Mouse (Mus musculus) kidney, adult 11 months (tissue): ENCODE measurements around the gene Crybg3.

Source experiments
- DNase-seq: peaks from one replicate; pipeline ENCODE4 v3.0.0; 2022

Crybg3 gene

DNA sequence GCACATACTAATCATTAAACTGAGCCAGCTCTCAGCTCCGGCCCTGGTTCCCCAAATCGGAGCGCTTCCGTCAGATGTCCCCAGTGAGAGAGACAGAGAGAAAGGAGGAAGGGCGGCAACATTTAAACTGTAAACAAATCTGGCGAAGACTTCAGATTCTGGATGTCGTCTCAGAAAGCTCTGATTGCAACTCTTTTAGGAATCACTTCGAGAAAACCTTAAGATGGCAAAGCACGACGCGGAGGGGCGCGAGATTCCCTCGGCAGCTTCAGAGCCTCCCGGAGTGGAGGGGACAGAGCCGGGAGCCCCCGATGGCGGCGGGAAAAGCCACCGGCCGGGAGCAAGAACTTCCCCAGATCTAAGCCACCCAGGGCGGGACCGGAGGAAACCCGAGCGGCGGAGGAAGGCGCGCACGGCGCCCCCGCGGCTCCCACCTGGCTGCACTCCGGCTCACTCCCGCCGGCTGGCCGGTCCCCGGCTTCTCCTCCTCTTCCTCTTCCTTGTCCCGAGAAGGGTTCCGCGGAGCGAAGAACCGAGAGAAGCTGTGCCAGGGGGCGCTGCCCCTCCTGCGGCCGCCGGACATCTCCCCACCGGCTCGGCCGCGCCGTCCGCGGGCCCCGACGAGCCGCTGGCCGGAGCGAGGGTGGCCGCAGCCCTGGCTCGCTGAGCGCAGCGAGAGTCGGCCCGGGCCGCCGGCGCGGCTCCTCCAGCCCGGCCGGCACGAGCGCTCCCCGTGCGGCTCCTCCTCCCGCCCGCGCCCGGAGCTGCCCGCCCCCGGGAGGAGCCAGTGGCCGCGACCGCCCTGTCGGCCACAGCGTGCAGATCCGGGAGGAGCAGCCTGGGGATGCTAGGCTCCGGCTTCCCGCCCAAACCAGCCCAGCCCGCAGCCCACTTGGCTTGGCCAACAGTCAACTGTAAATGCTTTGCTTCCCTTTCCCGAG lies at the start of gene Crybg3:
Gene Crybg3, minus strand, starts transcription at position 669 of the 941 bp plus-strand sequence.
- DNase-seq: peak; percentile 80

DNA sequence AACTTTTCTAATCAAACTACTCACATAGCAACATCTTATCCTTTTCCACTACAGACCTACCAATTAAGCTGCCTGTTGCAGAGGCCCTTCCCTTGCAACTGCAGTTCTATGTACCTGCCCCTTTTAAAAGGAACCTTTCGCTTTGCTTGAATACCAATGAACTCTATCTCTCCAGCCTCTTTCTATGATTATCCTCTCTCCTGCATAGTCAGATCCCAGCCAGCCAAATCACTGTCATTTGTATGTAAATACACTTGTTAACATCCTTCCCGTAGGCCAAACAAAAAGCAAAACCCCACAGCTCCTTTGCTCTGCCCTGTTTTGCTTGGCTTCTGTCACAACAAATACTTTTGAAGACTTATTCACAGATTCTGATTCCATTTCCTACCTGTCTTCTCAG lies 43.0 kb upstream of the Crybg3 start:
- no peak for DNase-seq

DNA sequence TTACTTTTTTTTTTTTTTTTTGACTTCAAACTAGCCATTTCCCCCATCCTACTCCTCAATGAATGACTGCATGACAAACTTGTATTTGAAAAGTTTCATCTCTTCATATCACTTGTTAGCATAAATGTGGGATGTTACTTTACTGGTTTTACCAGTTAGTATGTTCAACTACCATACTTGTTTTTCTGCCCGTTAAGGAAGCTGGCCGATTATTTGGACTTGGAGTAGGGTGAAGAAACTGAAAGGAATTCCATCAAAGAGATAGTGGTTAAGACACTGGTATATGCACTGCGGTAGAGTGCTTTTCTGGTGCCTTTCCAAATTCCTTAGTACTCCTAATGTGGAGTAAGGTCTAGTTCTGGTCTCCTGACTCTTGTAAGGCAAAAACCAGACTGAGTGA lies 39.2 kb upstream of the Crybg3 start:
- no peak for DNase-seq

DNA sequence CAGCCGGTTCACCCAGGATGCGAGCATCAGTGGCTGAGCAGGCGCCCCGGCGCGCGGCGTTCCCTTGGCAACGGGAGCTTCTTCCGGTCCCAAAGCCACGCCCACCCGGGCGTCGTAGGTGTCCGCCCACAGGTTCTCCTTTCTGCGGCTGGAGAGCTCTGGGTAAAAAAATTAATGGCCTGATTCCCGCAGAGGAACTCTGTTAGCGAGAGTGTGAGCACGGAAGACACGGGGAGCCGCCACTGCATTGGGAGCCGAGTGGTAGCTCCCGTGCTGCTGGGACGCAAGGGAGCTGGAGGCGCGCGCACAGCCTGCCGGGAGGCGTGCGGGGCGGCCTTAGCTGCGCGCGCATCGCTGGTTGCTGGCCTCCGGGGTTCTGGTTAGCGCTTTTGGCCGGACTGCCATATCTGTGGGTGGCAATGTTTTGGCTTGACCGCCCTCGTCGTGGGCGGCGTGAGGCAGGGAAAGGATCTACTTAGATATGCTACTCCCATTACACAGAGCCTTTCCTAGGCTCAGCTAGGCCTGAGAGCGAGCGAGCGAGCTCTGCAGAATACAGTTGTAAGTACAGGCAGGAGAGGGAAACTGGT lies 38.4 kb upstream of the Crybg3 start, which contains the start of gene Arl6:
Gene Arl6, minus strand, starts transcription at position 290 of the 590 bp plus-strand sequence.
- DNase-seq: peak; percentile 93

DNA sequence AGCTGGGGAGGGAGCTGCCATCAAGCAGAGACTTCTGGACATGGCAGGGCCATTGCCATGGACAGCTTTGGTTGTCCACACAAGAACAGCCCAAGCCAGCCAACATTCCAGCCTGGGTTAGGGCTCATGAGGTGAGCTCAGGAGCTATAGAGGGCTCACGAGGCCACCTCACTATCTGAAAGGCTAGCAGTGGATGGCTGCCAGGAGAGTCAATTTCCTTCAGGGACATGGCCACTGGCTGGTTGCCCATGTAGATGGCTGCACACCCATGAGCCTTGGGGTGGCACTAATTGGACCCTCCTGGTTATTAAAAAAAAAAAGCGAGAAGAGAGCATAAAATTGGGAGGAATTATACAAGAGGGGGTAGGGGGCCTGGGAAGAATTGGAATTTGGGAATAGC lies 33.8 kb upstream of the Crybg3 start:
- DNase-seq: no peak

DNA sequence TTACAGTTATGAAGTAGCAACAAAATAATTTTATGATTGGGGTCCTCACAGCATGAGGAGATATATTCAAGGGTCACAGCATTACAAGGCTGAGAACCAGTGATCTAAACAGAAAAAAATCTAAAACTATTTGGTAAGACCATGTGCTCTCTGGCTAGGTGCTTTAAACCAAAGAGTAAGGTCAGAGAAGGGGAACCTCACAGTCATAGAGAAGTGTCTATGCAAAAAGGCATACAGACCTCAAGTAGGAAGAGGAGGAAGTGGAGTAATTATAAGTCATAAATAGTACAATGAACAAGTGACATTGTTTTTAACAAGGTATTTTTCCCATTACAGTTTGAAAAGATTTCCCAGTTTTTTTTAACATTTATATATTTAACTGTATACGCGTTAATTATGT lies 20.8 kb upstream of the Crybg3 start:
- no peak for DNase-seq

DNA sequence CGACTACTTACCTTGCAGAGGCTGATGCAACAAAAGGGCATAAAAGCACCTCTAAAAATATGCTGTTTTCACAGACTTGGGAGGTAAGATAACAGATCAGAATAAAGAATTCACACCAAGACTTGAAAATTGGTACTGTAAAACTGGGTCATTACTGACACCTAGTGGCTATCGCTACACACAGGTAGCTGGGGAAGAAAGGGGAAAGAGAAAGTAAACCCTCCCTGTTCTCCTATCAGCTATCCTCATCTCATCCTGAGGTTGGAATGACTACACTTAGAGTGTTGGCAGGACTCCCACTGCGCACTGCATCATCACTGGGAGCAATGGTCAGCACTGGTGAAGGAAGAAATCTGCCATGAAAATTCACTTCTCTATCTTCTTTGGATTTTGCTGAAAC lies 16.4 kb upstream of the Crybg3 start:
- peak; percentile 16 for DNase-seq

DNA sequence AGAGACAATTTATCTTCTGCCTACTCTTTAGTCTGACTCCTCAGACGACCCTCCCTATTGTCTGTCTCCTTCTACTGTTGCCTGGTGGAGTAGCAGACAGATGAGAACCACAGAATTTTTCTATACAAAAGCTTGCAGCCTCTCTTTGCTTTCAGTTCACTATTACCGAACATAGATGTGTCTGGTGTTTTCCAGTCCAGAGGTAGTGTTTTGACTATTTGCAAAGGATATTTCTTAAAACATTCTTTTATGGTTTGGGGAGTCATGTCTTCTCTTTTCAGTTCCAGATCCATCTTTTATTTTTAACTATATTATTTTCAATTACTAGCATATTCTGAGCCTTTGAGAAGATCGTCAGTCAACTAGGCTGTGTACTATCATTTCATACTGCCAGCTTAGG lies 14.9 kb upstream of the Crybg3 start:
- DNase-seq: no peak

DNA sequence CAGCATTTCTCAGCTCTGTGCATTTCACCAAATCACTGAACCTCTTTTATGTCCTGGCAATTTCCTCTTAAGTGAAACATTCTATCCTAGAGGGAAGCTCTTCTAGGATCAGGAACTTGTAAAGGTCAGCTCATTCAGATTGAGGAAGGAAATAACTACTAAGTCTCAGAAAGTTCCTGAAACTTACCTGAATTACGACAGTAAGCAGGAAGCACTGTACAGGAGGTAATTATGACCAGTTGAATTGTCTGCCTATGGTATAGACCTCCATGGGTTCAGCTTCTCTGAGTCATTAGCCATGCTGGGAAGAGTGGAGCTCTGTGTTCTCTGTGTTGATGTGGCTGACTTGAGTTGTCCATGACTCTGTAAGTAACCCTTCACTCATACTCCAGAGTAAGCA lies 10.0 kb upstream of the Crybg3 start:
- no peak for DNase-seq

DNA sequence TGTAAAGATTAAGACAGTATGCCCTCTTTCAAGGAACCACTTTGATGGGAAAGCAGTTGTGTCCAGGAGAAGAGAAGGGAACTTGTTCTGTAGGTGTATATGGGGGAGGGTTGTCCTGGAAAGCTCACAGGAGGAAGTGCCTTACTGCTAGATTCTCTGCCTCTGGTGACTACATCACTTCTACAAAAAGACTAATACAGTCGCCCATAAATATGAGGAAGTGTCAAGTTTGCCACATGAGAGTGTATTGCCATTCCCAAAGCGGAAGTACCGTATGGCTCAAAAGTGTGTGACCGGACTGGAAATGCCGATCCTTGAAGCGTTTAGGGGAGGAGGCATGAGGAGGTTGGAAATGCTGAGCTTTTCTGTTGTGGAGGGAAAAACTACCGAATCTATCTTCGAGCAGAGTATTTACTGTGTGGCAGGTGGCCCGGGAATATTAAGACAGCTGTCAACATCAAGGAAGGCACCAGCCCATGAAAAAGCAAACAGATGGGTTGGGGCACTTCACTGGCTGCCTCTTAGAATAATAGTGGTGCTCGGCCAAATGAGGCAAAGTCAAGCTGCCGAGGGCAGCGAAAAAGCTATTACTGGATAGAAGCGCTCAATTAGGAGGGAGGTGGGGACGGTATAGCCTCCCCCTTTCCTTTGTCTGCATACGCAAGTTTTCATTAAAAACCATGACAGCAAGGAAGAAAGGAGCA lies 3.5 kb upstream of the Crybg3 start:
- no peak for DNase-seq

DNA sequence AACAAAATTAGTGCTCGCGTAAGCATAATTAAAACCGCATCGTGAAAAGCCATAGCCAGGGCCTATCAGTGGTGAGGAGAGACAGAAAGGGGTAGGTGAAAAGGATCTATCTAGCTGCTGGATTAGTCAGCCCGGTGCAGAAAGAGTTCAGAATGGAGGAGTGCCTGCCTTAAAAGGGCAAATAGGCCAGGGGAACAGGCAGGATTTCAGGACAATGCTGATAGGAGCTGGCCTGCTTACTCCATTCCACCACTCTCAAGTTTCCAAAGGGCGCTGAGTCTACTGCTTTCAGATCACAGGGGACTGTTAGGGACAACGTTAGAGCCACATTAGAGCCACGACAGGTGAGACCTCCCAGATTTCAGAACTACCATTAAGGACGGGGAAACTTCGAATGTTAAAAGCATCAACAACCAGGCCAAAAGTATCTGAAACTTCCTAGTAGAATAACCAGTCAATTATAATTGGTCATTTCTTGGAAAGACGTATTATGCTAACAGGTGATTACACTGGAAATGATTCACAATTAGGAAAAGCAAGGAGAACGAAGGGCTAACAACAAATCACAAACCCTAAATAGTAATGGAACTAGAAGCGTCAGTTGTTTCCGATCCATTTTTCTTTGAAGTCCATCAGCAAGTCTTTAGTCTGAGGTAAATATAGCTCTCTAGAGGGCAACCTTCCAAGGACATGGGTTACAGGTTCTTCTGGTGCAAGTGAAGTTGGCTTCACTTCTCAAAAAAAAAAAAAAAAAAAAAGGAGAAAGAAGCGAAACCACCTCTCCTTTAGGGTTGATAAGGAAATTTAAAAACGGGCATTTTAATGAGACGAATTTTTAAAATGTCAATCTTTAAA lies 1.1 kb downstream of the Crybg3 start:
- no peak for DNase-seq

DNA sequence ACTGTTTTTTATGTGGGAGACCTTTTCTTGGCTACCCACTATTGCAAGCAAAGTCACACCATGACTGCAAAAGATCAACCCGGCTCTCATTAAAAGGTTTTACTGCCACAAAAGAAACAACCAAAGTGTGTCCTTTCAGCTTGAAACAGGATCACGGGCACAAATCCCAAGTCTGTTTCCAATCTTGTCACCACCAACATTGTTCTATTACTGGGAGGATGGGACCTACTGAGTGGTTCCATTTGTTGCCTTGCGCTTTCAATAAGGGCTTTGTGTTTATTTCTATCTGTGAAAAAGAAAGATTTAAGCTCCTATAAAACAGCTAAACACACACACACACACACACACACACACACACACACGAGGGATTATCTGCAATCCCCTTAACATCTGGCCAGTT lies 1.8 kb downstream of the Crybg3 start:
- DNase-seq: no peak

DNA sequence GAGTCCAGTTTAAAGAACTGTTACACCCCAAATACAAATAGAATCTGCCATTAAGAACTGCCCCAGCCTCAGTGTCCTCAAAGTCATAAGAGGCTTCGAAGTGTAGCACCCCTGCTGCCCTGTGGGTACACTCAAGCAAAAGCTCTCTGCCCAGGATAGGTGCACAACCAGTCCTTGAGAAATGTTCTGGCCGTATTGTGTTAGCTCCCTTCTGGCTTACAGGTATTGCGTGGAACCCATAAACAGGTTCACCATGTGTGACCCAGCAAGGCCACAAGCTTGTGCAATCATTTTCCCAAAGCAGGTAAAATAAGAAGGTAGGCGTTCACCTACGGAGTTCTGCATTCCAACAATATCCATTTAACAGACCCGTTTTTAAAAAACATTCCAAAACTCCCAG lies 3.5 kb downstream of the Crybg3 start:
- no peak for DNase-seq

DNA sequence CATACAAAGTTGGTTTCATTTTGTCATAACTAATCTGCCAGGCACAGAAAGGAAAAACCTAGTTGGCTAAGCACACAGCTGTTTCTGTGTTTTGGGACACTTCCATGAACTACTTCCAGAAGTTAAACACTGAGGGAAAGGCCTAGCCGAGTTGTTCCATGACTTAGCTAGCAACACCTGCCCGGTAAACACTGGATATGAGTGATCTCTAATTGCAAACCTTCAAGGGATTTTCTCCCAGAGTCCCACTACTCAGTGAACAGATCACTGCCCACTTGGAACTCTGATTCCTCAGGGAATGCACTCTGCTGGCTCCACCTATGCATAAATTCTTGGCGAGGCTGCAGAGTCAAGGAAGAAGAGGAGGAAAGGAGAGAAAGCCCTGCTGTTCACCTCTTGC lies 6.1 kb downstream of the Crybg3 start:
- DNase-seq: no peak

DNA sequence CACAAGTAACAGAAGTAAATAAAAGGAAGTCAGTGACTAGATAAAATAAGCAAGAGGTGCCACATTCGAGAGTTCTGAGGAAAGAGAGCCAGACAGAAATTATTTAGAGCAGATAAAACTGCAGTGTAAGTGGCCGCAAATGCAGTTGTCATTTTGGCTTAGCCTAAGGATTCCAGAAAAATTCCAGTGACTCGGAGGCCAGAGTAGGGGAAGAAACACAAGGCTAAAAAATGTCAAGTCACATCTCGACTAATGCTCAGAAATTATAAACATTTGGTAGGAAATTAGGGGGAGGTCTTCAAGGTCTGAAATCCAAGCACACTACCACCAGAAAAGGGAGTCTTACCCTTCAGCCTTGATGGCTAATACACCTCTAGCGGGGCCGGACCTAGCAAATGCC lies 10.0 kb downstream of the Crybg3 start:
- no peak for DNase-seq

DNA sequence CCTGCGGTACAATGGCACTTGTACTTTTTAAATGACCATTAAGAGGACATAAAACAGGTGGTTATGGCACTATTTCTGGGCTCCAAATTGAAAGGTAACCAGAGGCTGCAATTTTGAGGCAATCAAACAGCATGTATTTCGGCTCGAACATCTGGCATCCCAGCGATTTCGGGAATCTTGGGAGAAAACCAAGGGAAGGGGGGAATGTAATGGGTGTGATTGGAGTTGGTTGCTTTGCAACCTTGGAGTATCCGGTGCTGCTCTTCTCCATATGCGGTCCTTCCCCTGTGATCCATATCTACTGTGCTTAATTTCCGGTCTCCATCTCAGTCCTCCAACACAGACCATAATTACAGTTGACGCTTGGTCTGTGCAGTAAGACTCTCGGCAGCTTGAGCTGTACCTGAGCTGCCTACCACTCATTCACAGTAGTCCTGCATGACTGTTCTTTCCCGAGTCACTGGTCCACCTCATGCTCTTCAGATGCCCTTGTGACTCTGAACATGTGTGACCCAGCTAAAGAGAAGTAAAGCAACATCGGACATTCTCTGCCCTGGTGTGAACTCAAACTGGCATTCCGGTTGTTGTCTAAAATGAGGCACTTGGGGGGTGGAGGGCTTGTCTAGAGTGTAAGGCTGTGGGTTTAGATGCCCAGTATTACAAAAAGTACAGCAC lies 12.3 kb downstream of the Crybg3 start:
- DNase-seq: no peak

DNA sequence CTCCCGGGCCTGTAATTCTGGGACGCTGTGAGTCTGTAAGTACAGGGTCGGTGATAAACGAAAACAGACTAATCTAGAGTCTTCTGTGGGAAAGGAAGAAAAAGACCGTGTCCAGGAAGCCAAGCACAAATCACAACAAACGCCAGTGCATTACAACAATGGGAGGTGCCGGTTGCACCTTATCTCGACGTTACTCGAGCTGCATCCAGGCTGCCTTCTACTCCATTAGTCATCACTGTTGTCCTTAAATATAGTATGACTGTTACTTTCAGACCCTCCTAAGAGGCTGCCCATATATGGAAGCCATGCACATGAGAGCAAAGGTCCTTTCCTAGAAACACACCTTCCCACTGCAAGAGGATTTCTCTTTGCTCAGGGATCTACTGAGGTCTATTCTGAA lies 13.0 kb downstream of the Crybg3 start:
- no peak for DNase-seq

DNA sequence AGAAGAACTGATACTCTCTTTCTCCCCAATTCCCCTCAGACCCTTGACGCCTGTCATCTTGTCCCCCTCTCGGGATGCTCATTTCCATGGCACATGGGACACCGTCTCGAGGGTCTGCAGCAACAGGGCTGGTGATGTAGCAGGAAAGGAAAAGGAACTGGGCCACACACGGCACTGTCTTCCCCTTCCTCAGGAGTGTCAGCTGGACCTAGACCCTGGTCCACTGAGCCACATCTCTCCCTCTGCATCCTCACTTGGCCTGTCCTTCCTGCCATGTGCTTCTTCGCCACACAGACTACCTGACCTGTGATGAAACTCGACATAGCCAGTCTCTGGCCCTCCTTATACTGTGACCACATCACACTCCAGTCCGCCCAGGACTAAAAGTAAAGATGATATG lies 13.9 kb downstream of the Crybg3 start:
- no peak for DNase-seq

DNA sequence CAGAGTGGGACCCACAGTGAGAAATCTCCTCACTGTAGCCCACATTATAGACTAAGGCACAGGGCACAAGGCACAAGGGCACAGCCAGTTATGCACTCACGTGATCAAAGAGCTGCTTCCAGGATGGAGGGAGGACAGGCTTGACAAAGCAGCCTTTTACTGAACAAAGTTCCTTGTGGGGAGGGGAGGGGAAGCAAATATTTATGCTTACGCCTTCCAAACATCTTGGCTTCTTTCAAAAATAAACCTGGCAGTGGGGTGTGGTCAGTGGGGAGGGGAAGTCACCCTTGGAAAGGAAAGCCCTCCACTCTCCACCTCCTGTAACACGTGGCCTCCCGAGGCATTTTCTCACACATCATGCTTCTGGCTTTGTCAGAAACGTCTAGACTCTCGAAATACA lies 14.5 kb downstream of the Crybg3 start:
- DNase-seq: peak; percentile 23

DNA sequence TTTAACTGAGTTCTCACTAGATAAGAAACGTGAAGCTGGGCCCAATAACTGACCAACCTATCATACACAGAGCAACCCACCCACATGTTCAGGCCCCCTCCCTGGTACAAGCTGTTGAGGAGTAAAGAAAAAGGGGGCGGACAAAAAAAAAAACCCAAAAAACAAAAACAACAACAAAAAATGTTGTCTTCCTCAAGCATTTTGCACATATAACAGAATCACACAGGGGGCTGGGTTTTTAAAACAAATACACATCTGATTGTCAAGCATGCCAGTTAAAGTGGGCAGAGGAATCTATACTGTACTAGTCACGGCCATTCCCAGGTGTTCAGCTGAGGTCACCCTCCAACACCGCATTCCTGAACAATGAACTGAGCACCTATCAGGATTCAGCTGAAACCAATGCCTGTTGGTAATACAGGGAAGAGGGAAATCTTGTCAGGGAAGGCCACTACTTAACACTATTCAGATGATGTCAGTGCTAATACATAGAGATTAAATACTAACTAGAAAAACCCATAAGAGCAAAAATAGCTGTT lies 15.0 kb downstream of the Crybg3 start:
- DNase-seq: no peak

DNA sequence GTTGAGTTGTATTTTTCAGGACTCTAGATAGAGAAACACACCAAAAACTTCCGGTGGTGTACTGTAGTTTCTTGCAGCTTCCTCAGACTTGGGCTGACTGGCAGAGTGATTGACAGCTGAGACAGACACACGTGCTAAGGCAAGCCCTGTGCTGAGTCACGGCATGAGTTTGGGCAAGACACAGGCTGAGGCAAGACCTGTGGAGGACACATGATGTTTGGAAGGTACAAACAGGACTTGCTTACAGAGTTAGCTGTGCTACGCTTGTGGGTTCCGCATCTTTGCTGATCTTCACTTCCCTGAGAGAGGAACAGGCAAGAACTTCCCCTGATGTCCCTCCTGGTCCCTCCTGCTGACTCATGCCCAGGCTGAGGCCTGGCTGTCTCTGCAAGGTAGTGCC lies 17.3 kb downstream of the Crybg3 start:
- DNase-seq: no peak

DNA sequence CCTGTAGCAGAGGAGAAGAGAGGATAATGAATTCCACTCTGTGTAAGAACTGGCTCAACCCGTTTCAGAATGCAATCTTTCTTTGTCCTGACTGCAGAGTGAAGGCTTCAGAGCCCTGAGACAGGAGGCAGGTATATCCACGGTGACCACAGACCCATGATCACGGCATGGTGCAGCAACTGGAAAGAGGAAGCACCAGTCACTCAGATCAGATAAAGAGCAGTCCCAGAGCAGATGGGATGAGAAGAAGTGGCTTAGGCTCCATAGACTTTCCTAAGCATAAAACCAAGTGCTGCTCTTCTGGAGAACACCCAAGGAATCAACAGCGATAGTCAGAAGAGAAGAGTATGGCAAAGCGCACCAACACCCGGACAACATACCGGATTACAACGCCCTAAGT lies 21.5 kb downstream of the Crybg3 start:
- no peak for DNase-seq
